Mouse (Mus musculus) c-Kit-positive CD71-negative TER-119-negative erythroid progenitor cells, embryonic 14.5 days (primary cell): ENCODE measurements at regions not wholly inside any gene's neighbourhood (a gene's known extent, or its start where the extent isn't known, plus 50 kb on each side); places are given as distances from the start of the nearest gene placed in this dataset.

Experiments
- DNase-seq: peaks from one replicate; pipeline ENCODE4 v3.0.0-alpha.2; 2013; ENCODE audit warnings: low read depth

GRCm38 (mm10) chr5:41206462-41206861, 501.5 kb downstream of the Rab28 start:
- no peak for DNase-seq

- no peak for DNase-seq
Observed at GRCm38 (mm10) chr5:41204417-41204816, 503.5 kb downstream of the Rab28 start.

- DNase-seq: no peak
Observed at GRCm38 (mm10) chr5:41187193-41187592, 520.8 kb downstream of the Rab28 start.

GRCm38 (mm10) chr5:41177220-41177619, 530.7 kb downstream of the Rab28 start:
- no peak for DNase-seq

GRCm38 (mm10) chr5:41165870-41166626, 541.9 kb downstream of the Rab28 start:
- no peak for DNase-seq

- no peak for DNase-seq
Observed at GRCm38 (mm10) chr5:41125050-41125449, 582.9 kb downstream of the Rab28 start.

- no peak for DNase-seq
Observed at GRCm38 (mm10) chr5:41117658-41118057, 590.3 kb downstream of the Rab28 start.

GRCm38 (mm10) chr5:41087773-41088172, 620.2 kb downstream of the Rab28 start:
- no peak for DNase-seq

GRCm38 (mm10) chr5:41076412-41076811, 631.5 kb downstream of the Rab28 start:
- DNase-seq: no peak

GRCm38 (mm10) chr5:41061646-41062045, 646.3 kb downstream of the Rab28 start:
- DNase-seq: no peak

GRCm38 (mm10) chr5:41061222-41061621, 646.7 kb downstream of the Rab28 start:
- no peak for DNase-seq

- no peak for DNase-seq
Observed at GRCm38 (mm10) chr5:41058015-41058414, 649.9 kb downstream of the Rab28 start.

GRCm38 (mm10) chr5:41051948-41052347, 656.0 kb downstream of the Rab28 start:
- peak; percentile 8 for DNase-seq

GRCm38 (mm10) chr5:41048515-41048914, 659.4 kb downstream of the Rab28 start:
- DNase-seq: no peak

- DNase-seq: no peak
Observed at GRCm38 (mm10) chr5:41045221-41045620, 662.7 kb downstream of the Rab28 start.

- peak; percentile 22 for DNase-seq
Observed at GRCm38 (mm10) chr5:41044465-41044864, 663.5 kb downstream of the Rab28 start.

GRCm38 (mm10) chr5:41038790-41039189, 669.2 kb downstream of the Rab28 start:
- DNase-seq: no peak

- peak; percentile 2 for DNase-seq
Observed at GRCm38 (mm10) chr5:41006692-41007091, 701.3 kb downstream of the Rab28 start.

GRCm38 (mm10) chr5:40986562-40986961, 721.4 kb downstream of the Rab28 start:
- no peak for DNase-seq

GRCm38 (mm10) chr5:40974892-40975291, 733.1 kb downstream of the Rab28 start:
- DNase-seq: no peak

- DNase-seq: peak; percentile 44
Observed at GRCm38 (mm10) chr5:40952901-40953595, 754.9 kb downstream of the Rab28 start.

GRCm38 (mm10) chr5:40929127-40929526, 778.8 kb downstream of the Rab28 start:
- DNase-seq: no peak

GRCm38 (mm10) chr5:40920920-40921319, 787.0 kb downstream of the Rab28 start:
- no peak for DNase-seq

- no peak for DNase-seq
Observed at GRCm38 (mm10) chr5:40908803-40909202, 799.2 kb downstream of the Rab28 start.
